Mouse (Mus musculus) midbrain, embryonic 13.5 days (tissue): ENCODE results near the gene A630095N17Rik. TPM values are rescaled to one million over a fixed set of nuclear protein-coding genes. Genes with fewer than 3 reads are reported as not detected.

ENCODE experiments used
- ATAC-seq: fragments of 200-750 bp; cut with Nextera tagmentation; 2 replicates; pipeline ENCODE4 v1.8.0; 2017; ENCODE audit warnings: mild to moderate bottlenecking, moderate TSS enrichment, moderate library complexity
- H3K27ac ChIP-seq: fragments of 300-500 bp; sonication (generic); 2 replicates; pipeline ENCODE4 v1.5.1; 2015; ENCODE audit warnings: inconsistent platforms, mild to moderate bottlenecking, moderate library complexity
- H3K27me3 ChIP-seq: fragments of 300-500 bp; sonication (generic); 2 replicates; pipeline ENCODE4 v1.6.1; 2015; ENCODE audit warnings: mild to moderate bottlenecking, inconsistent platforms
- H3K36me3 ChIP-seq: fragments of 300-500 bp; sonication (generic); 2 replicates; pipeline ENCODE4 v1.6.1; 2015; ENCODE audit warnings: mild to moderate bottlenecking, inconsistent platforms
- H3K4me1 ChIP-seq: fragments of 300-500 bp; sonication (generic); replicated peaks from 2 replicates; pipeline ENCODE4 v1.6.1; 2015; ENCODE audit warnings: inconsistent platforms
- H3K4me2 ChIP-seq: fragments of 300-500 bp; sonication (generic); replicated peaks from 2 replicates; pipeline ENCODE4 v1.6.1; 2015; ENCODE audit warnings: moderate library complexity, mild to moderate bottlenecking, inconsistent platforms
- H3K4me3 ChIP-seq: fragments of 300-500 bp; sonication (generic); replicated peaks from 2 replicates; pipeline ENCODE4 v1.5.1; 2015; ENCODE audit warnings: mild to moderate bottlenecking, inconsistent platforms
- H3K9ac ChIP-seq: fragments of 300-500 bp; sonication (generic); replicated peaks from 2 replicates; pipeline ENCODE4 v1.6.1; 2015; ENCODE audit warnings: mild to moderate bottlenecking, inconsistent platforms
- H3K9me3 ChIP-seq: fragments of 300-500 bp; sonication (generic); 2 replicates; pipeline ENCODE4 v1.6.1; 2016; ENCODE audit warnings: mild to moderate bottlenecking, inconsistent platforms
- WGBS: fragments of 180-500 bp; shearing (Covaris S2); methylation state at CpG from one replicate; pipeline ENCODE4 v1.1.7; 2015; 5-methylcytosine and 5-hydroxymethylcytosine counted together
- polyA plus RNA-seq: library from polyadenylated mRNA; unstranded; fragments of >200 nt; fragmentation: Nextera tagmentation; extraction: Ambion mirVana; gene quantifications from 2 replicates; pipeline ENCODE4 v1.2.1, GENCODE M21; 2015

The A630095N17Rik gene
- polyA plus RNA-seq, 1 experiment from 2014 or later: not detected

DNA sequence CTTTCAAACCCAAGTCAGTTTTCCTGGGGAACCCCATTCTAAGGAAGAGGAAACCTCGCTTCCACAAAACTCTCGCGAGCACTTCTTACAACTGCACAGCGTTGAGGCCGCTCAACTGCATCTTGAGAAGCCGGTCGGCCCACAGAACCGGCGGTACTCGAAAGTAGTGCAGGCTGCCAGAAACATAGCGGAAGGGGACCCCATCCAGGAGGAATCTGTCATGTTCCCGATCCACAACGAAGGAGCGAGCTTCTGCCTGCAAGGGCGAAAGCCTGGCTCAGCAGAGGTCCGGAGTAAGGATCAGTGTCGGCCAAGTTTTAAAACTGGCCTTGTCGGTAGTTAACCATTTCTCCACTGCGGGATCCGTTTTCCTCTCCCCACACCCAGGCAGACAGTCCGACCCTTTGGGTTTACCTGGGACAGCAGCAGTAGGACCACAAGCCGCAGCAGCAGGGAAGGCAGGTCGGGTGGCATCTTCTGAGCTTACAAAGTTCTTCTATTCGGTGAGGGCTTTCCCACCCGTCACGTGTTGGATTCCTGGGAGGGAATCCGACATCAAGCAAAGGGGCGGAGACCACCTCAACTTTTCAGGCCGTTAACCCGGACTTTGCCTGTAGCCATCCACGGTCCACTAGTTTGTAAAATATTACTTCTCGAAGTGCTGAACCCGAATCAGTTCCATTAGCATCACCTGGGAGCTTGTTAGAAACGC lies 22.8 kb downstream of the A630095N17Rik start:
- no peak for ATAC-seq
- Histone ChIP-seq H3K36me3 (peaks cover 23% of the 10 kb centered on the region), H3K4me1 (peaks cover 46% of the 10 kb centered on the region), H3K27me3 (peaks cover 3% of the 10 kb centered on the region; the same call in 1 of the 2 replicates), H3K9me3 (no peaks in the 10 kb centered on the region), H3K4me3 (peak overlapping the region; percentile 27), H3K9ac (peak overlapping the region; percentile 55), H3K27ac (no peak overlapping the region), H3K4me2 (peak overlapping the region; percentile 99)
- WGBS: 14% methylated on average over 34 of the region's 34 CpGs

- H3K27ac ChIP-seq: no peak overlapping the region
- no peak overlapping the region for H3K4me2 ChIP-seq
- no peak overlapping the region for H3K4me3 ChIP-seq
- no peak overlapping the region for H3K9ac ChIP-seq
- H3K9me3 ChIP-seq: no peaks in the 10 kb centered on the region
- ATAC-seq: no peak
- 97% methylated on average over 1 of the region's 1 CpGs for WGBS
- peaks cover 42% of the 10 kb centered on the region for H3K36me3 ChIP-seq
- no peaks in the 10 kb centered on the region for H3K4me1 ChIP-seq
- H3K27me3 ChIP-seq: no peaks in the 10 kb centered on the region
These were observed 30.7 kb downstream of the A630095N17Rik start for GRCm38 (mm10) chr1:75201236-75201635.

DNA sequence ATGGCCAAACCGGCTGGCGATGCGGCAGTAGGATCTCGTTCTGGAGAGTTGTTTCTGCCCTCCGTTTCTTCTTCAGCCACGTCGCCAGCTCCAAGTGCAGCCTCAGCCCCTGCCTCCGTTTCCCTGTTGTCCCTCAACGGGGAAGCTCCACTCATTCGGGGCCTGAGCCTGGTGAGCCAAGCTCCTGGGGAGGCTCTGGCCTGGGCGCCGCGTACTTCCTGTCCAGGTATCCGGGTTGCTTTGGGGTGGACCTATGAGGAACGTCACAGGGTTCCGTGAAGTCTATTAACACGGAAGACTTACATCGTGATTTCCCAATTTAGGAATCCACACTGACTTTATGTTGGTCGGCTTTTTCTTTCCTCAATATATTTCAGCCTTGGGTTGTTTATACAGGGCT lies 39.5 kb downstream of the A630095N17Rik start:
- peak; percentile 10; the same call in 1 of the 2 replicates for ATAC-seq

GRCm38 (mm10) chr1:75191622-75192402 lies 40.1 kb downstream of the A630095N17Rik start, which contains the start of the genes Ankzf1 and Atg9a:
Gene Ankzf1, plus strand, starts transcription at chr1:75192151.
Gene Atg9a, minus strand, starts transcription at chr1:75192196.
- no peaks in the 10 kb centered on the region for H3K9me3 ChIP-seq
- H3K9ac ChIP-seq: peak within 1 kb of the TSS; percentile 96
- peak; percentile 99 for ATAC-seq
- WGBS: 0% methylated on average over 56 of the region's 56 CpGs
- H3K36me3 ChIP-seq: peaks cover 37% of the 10 kb centered on the region
- H3K4me2 ChIP-seq: peak within 1 kb of the TSS; percentile 94
- H3K27me3 ChIP-seq: no peaks in the 10 kb centered on the region
- H3K4me3 ChIP-seq: peak within 1 kb of the TSS; percentile 82
- peaks cover 30% of the 10 kb centered on the region for H3K4me1 ChIP-seq
- H3K27ac ChIP-seq: peak within 1 kb of the TSS; percentile 93

More for the DNA sequence above, 39.5 kb downstream of the A630095N17Rik start:
- peaks cover 37% of the 10 kb centered on the region for H3K36me3 ChIP-seq
- H3K4me3 ChIP-seq: peak overlapping the region; percentile 82
- H3K9ac ChIP-seq: peak overlapping the region; percentile 89
- H3K9me3 ChIP-seq: no peaks in the 10 kb centered on the region
- H3K27me3 ChIP-seq: no peaks in the 10 kb centered on the region
- H3K4me1 ChIP-seq: peaks cover 30% of the 10 kb centered on the region
- H3K4me2 ChIP-seq: peak overlapping the region; percentile 94
- 1% methylated on average over 19 of the region's 19 CpGs for WGBS
- H3K27ac ChIP-seq: peak overlapping the region; percentile 85

- H3K27me3 ChIP-seq: no peaks in the 10 kb centered on the region
- H3K4me1 ChIP-seq: peaks cover 30% of the 10 kb centered on the region
- H3K9me3 ChIP-seq: no peaks in the 10 kb centered on the region
- peak overlapping the region; percentile 96 for H3K9ac ChIP-seq
- ATAC-seq: no peak
- WGBS: 45% methylated on average over 5 of the region's 5 CpGs
- peak overlapping the region; percentile 82 for H3K4me3 ChIP-seq
- peak overlapping the region; percentile 93 for H3K27ac ChIP-seq
- H3K36me3 ChIP-seq: peaks cover 37% of the 10 kb centered on the region
- H3K4me2 ChIP-seq: peak overlapping the region; percentile 94
These were observed 40.7 kb downstream of the A630095N17Rik start for GRCm38 (mm10) chr1:75191258-75191621.

DNA sequence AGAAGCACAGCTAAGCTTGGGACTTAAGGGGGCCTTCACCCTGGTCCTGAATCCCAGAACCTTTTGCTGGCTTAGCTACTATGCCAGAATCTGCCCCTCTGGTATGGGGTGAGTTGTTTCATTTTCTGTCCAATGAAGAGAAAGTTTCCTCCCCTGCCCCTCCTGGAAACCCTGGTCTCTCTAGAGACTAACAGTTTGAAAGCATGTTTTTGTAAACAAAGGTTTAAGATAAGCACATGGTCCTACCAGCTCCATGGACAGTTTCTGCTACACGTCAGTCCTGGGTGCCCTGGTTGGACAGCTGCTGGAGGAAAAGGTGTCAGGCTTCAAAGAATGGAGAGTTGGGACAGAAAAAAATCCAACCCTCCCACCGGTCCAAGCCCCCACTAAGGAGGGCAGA lies 41.3 kb downstream of the A630095N17Rik start:
- Histone ChIP-seq H3K27ac (no peak overlapping the region), H3K4me2 (peak overlapping the region; percentile 94), H3K4me1 (peaks cover 30% of the 10 kb centered on the region), H3K9ac (no peak overlapping the region), H3K9me3 (no peaks in the 10 kb centered on the region), H3K4me3 (peak overlapping the region; percentile 82), H3K36me3 (peaks cover 37% of the 10 kb centered on the region), H3K27me3 (no peaks in the 10 kb centered on the region)
- ATAC-seq: no peak
- WGBS: 86% methylated on average over 2 of the region's 2 CpGs

DNA sequence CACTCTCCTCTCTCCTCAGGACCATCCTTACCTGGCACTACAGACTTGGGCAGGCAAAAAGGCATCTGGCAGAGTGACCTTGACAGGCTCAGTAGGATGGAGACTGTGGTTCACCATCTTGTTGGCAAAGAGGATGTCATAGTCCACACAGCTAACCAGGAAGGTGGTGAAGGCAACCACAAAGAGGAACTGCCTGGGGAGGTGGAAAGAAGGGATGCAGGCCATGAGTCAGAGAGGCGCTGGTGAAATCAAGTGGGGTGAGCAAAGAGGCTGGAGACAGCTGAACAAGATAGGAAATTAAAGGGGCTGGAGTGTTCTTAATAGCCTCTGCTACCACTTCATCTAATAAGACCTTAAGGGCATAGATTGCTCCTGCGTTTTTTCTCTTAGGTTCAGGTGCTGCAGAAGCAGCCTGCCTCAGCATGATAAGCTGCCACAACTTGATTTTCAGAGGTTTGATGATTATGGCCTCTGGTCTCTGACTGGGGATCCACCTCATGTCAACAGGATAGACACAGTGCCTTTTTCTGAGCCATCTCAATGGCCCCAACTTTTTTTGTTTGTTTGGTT lies 43.9 kb downstream of the A630095N17Rik start:
- Histone ChIP-seq H3K4me1 (peaks cover 23% of the 10 kb centered on the region), H3K9me3 (no peaks in the 10 kb centered on the region), H3K4me2 (no peak overlapping the region), H3K9ac (no peak overlapping the region), H3K4me3 (no peak overlapping the region), H3K27ac (no peak overlapping the region), H3K27me3 (no peaks in the 10 kb centered on the region), H3K36me3 (peaks cover 56% of the 10 kb centered on the region)
- no peak for ATAC-seq
- WGBS: 89% methylated on average over 2 of the region's 2 CpGs

DNA sequence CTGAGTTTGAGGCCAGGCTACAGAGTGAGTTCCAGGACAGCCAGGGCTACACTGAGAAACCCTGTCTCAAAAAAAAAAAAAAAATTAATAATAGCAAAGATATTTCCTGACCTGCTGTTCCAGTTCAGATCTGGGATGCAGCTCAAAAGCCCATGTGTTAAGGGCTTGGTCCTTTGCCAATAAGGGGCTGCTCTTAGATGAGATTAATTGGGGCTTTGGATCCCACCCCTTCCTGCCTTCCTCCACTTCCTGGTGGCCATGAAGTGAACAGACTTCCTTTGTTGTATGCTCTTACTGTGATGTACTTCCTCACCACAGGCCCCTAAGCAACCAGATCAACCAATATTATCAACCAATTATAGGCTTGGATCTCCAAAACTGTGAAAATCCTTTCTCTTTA lies 44.8 kb downstream of the A630095N17Rik start:
- H3K4me1 ChIP-seq: peaks cover 16% of the 10 kb centered on the region
- no peak overlapping the region for H3K27ac ChIP-seq
- H3K9me3 ChIP-seq: no peaks in the 10 kb centered on the region
- peaks cover 65% of the 10 kb centered on the region for H3K36me3 ChIP-seq
- no peak overlapping the region for H3K4me3 ChIP-seq
- no peak overlapping the region for H3K9ac ChIP-seq
- H3K4me2 ChIP-seq: no peak overlapping the region
- H3K27me3 ChIP-seq: no peaks in the 10 kb centered on the region
- no peak for ATAC-seq

DNA sequence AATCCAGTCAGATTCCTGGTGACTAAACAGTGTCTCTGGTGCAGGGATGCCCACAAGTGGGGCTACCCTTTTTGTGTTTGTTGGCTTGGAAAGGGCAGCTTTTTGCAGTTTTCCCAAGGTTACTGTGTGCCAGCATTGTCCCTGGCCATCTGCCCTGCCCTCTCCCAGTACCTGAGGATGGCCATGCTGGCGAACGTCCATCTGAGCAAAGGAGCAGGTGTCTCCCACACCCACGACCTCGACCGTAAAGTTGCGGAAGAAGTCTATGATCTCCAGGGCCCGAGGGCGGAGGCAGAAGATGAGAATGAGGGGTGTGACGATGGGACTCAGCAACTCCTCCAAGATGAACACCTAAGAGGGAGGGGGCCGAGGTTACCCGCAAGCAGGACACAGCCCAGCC lies 46.4 kb downstream of the A630095N17Rik start:
- H3K27ac ChIP-seq: no peak overlapping the region
- WGBS: 95% methylated on average over 11 of the region's 11 CpGs

GRCm38 (mm10) chr1:75182160-75182559 lies 49.7 kb downstream of the A630095N17Rik start:
- Histone ChIP-seq H3K4me1 (peaks cover 25% of the 10 kb centered on the region), H3K4me3 (no peak overlapping the region), H3K36me3 (peaks cover 69% of the 10 kb centered on the region), H3K9ac (no peak overlapping the region), H3K27ac (no peak overlapping the region), H3K27me3 (no peaks in the 10 kb centered on the region), H3K4me2 (no peak overlapping the region), H3K9me3 (no peaks in the 10 kb centered on the region)
- ATAC-seq: no peak
- 75% methylated on average over 4 of the region's 4 CpGs for WGBS

More for the DNA sequence above, 46.4 kb downstream of the A630095N17Rik start:
- Histone ChIP-seq H3K9me3 (no peaks in the 10 kb centered on the region), H3K9ac (0 out of 2 replicates have a peak overlapping the region, but pooled peaks have one; percentile 14), H3K4me2 (no peak overlapping the region), H3K36me3 (peaks cover 74% of the 10 kb centered on the region), H3K4me3 (no peak overlapping the region), H3K4me1 (peaks cover 11% of the 10 kb centered on the region), H3K27me3 (no peaks in the 10 kb centered on the region)
- ATAC-seq: no peak

DNA sequence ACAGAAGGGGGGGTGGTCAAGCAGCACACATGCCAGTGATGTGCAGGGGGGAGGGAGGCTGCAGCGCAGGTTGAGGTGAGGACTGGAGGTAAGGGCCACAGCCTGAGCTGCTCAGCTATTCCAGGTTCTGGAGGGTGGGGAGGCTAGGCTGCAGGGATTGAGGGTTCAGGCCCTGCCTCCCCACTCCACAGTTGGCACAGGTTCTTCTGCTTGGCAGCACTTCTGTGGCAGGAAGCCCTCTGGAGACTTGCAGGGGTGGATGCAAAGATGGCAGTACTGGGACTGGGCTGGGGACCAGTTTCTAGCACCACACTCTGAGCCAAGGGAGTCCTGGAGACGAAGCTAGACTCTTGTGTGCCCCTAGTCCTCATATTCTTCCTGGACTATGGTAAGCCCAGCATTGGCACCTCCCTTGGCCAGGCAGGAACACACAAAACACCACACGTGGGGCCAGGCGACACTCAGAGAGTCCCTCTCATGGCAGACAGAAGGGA lies 50.5 kb downstream of the A630095N17Rik start:
- peaks cover 68% of the 10 kb centered on the region for H3K36me3 ChIP-seq
- no peak overlapping the region for H3K4me3 ChIP-seq
- no peaks in the 10 kb centered on the region for H3K9me3 ChIP-seq
- H3K27ac ChIP-seq: no peak overlapping the region
- 83% methylated on average over 4 of the region's 4 CpGs for WGBS
- no peaks in the 10 kb centered on the region for H3K27me3 ChIP-seq
- peaks cover 25% of the 10 kb centered on the region for H3K4me1 ChIP-seq
- no peak overlapping the region for H3K4me2 ChIP-seq
- no peak overlapping the region for H3K9ac ChIP-seq
- ATAC-seq: no peak
